Mouse (Mus musculus) small intestine, adult 2 months (tissue): ENCODE data around the gene Hes7.

Experiments
- CTCF ChIP-seq: fragments of 200-500 bp; IDR thresholded peaks from 2 replicates; pipeline ENCODE4 v1.5.1; 2012; ENCODE audit warnings: low read depth, mild to moderate bottlenecking, control low read depth, inconsistent platforms, low read length, moderate library complexity, mixed read lengths; ENCODE audit not compliant: insufficient replicate concordance, insufficient read length; ENCODE audit errors: extremely low read depth
- POLR2A ChIP-seq: fragments of 200-500 bp; IDR thresholded peaks from 2 replicates; pipeline ENCODE4 v1.6.1; 2012; ENCODE audit warnings: low read depth, mild to moderate bottlenecking, control low read depth, inconsistent platforms, low read length, moderate library complexity

DNA sequence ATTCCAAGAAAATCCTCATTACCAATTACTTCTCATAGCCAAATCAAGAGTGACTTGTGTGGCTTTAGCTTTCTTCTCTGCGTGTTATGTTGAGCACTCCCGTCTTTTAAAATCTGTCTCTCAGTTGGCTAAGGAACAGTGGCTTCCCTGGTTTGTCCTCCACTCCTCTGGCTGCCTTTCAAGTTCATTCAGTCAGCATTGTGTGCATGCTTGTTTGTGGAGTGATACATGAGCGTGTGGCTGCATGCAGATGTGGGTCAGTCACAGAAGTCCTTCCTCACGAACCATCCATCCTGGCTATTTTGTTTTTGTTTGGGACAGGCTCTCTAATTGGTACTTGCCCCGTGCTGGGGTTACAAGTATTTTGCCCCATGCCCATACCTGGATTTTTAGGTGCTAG is 43.6 kb upstream of the Hes7 start:
- TF ChIP-seq CTCF (no peak), POLR2A (no peak)
